10 mouse cellular contexts compared by ENCODE assay signal in the genomic region with DNA sequence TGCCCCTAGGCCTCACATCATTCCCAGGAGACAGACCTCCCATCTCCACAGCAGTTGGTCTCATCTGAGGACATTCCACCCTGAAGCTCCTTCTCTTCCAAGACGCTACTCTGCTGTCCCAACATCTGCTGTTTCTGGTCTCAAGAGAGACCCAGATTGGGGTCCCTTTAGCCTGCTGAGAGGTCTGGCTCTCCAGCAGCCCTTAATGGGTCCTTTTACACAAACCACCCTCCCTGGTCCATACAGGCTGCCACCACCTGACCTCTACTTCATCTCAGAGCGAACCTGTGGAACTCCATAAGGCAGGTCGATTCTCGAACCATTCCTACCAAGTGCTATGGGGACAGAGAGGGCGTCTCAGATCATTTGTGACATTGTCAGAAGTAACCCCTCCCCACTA. TPM values are rescaled to one million over a fixed set of nuclear protein-coding genes. Genes with fewer than 3 reads are reported as not detected.
DNase-seq lines count a peak whose midpoint lies in the region; ATAC-seq lines count a peak whose summit lies in the region.
"Had no signal": no experiment of that assay in that cellular context is flagged by ENCODE, and none has a peak within 500 bp of the region (broad histone marks: within the 10 kb centered on the region; RNA-seq: fewer than 3 reads in every experiment).

No protein-coding gene starts in this region.

- H3K27ac ChIP-seq in heart, embryonic 16.5 days (ENCODE audit: low read length): no peak overlapping the region
- 0 out of 2 replicates have a peak overlapping the region, but pooled peaks have one; percentile 41 for H3K27ac ChIP-seq in embryonic facial prominence, embryonic 11.5 days (replicated peaks; ENCODE audit: low read depth, low read length)
- H3K27ac ChIP-seq in hindbrain, embryonic 14.5 days: peak overlapping the region; percentile 99
- peak overlapping the region; percentile 99 for H3K27ac ChIP-seq in midbrain, embryonic 15.5 days

- no peak for DNase-seq in heart, postnatal 25 days (ENCODE audit: low spot score)
- no peak for DNase-seq in embryonic facial prominence, embryonic 11.5 days (ENCODE audit: low spot score)
- no peak for DNase-seq in hindbrain, embryonic 14.5 days (ENCODE audit: low spot score)
- no peak for DNase-seq in thymus, postnatal 0 days (ENCODE audit: low spot score)
- no peak for DNase-seq in thymus, postnatal 10 days (ENCODE audit: low spot score in 2 of 2)

- H3K4me1 ChIP-seq in heart, embryonic 16.5 days (ENCODE audit: control insufficient read depth, insufficient read depth, low read length): peaks cover 14% of the 10 kb centered on the region
- H3K4me1 ChIP-seq in embryonic facial prominence, embryonic 11.5 days (ENCODE audit: control insufficient read depth, insufficient read depth, low read length): no peaks in the 10 kb centered on the region; the same call in 1 of the 2 replicates
- H3K4me1 ChIP-seq in hindbrain, embryonic 14.5 days (replicated peaks; ENCODE audit: control insufficient read depth, insufficient read depth, low read length): peaks cover 36% of the 10 kb centered on the region
- peaks cover 52% of the 10 kb centered on the region for H3K4me1 ChIP-seq in midbrain, embryonic 15.5 days

- no peak overlapping the region for H3K9ac ChIP-seq in heart, embryonic 16.5 days (ENCODE audit: low read length)
- no peak overlapping the region for H3K9ac ChIP-seq in embryonic facial prominence, embryonic 11.5 days (replicated peaks; ENCODE audit: low read length)
- peak overlapping the region; percentile 99 for H3K9ac ChIP-seq in hindbrain, embryonic 14.5 days
- peak overlapping the region; percentile 98 for H3K9ac ChIP-seq in midbrain, embryonic 15.5 days

- WGBS in heart, embryonic 16.5 days: 27% methylated on average over 5 of the region's 5 CpGs
- 36% methylated on average over 5 of the region's 5 CpGs for WGBS in embryonic facial prominence, embryonic 11.5 days
- WGBS in hindbrain, embryonic 14.5 days: 24% methylated on average over 5 of the region's 5 CpGs
- WGBS in midbrain, embryonic 15.5 days: 30% methylated on average over 5 of the region's 5 CpGs

- H3K27me3 ChIP-seq in heart, embryonic 16.5 days (ENCODE audit: control insufficient read depth, insufficient read depth, low read length): peaks cover 54% of the 10 kb centered on the region
- peaks cover 14% of the 10 kb centered on the region for H3K27me3 ChIP-seq in embryonic facial prominence, embryonic 11.5 days (ENCODE audit: control insufficient read depth, insufficient read depth, low read length)
- H3K27me3 ChIP-seq in hindbrain, embryonic 14.5 days (ENCODE audit: control insufficient read depth, insufficient read depth, low read length): no peaks in the 10 kb centered on the region
- H3K27me3 ChIP-seq in midbrain, embryonic 15.5 days (replicated peaks): no peaks in the 10 kb centered on the region

- no peak overlapping the region; the same call in 1 of the 2 replicates for H3K4me2 ChIP-seq in heart, embryonic 16.5 days (ENCODE audit: low read depth, low read length)
- H3K4me2 ChIP-seq in embryonic facial prominence, embryonic 11.5 days (ENCODE audit: low read depth, low read length): peak overlapping the region; percentile 97; the same call in 1 of the 2 replicates
- H3K4me2 ChIP-seq in hindbrain, embryonic 14.5 days (replicated peaks): peak overlapping the region; percentile 99
- H3K4me2 ChIP-seq in midbrain, embryonic 15.5 days: peak overlapping the region; percentile 97

- no peaks in the 10 kb centered on the region for H3K9me3 ChIP-seq in heart, embryonic 16.5 days (replicated peaks; ENCODE audit: control insufficient read depth, low read length)
- no peaks in the 10 kb centered on the region for H3K9me3 ChIP-seq in embryonic facial prominence, embryonic 11.5 days (replicated peaks; ENCODE audit: control insufficient read depth, low read length)
- H3K9me3 ChIP-seq in hindbrain, embryonic 14.5 days (ENCODE audit: control insufficient read depth, low read length): no peaks in the 10 kb centered on the region
- no peaks in the 10 kb centered on the region for H3K9me3 ChIP-seq in midbrain, embryonic 15.5 days

- no peak for ATAC-seq in heart, embryonic 16.5 days (replicated peaks; ENCODE audit: extremely low read depth, insufficient read depth, low FRiP score)
- ATAC-seq in embryonic facial prominence, embryonic 11.5 days (replicated peaks; ENCODE audit: insufficient number of reproducible peaks, low FRiP score, low TSS enrichment, low read depth): no peak
- ATAC-seq in hindbrain, embryonic 14.5 days (ENCODE audit: low FRiP score): no peak
- no peak for ATAC-seq in midbrain, embryonic 15.5 days (replicated peaks)
- no peak for ATAC-seq in erythroid progenitor cell, adult 5-6 weeks (replicated peaks; ENCODE audit: low FRiP score, poor library complexity, severe bottlenecking)

- no peaks in the 10 kb centered on the region for H3K36me3 ChIP-seq in heart, embryonic 16.5 days (ENCODE audit: control insufficient read depth, insufficient read depth)
- H3K36me3 ChIP-seq in embryonic facial prominence, embryonic 11.5 days (replicated peaks; ENCODE audit: control insufficient read depth, insufficient read depth, low read depth, low read length): no peaks in the 10 kb centered on the region
- H3K36me3 ChIP-seq in hindbrain, embryonic 14.5 days (replicated peaks; ENCODE audit: control insufficient read depth, insufficient read depth): no peaks in the 10 kb centered on the region
- H3K36me3 ChIP-seq in midbrain, embryonic 15.5 days (replicated peaks): no peaks in the 10 kb centered on the region

- intact Hi-C loops in heart, postnatal 25 days (cut with DNase I): loop anchor here (10.0 kb wide), 1 partner anchor 333 kb away; no protein-coding TSS in a partner anchor

- peak overlapping the region; percentile 70; the same call in 1 of the 2 replicates for H3K4me3 ChIP-seq in heart, embryonic 16.5 days (ENCODE audit: low read length)
- no peak overlapping the region for H3K4me3 ChIP-seq in embryonic facial prominence, embryonic 11.5 days (ENCODE audit: low read depth, low read length)
- peak overlapping the region; percentile 97 for H3K4me3 ChIP-seq in hindbrain, embryonic 14.5 days (replicated peaks; ENCODE audit: low read length)
- peak overlapping the region; percentile 79 for H3K4me3 ChIP-seq in midbrain, embryonic 15.5 days

RNA-seq across cellular contexts. Expression of gene Fbxl16, which starts 0.9 kb away (rescaled TPM):
- polyA plus RNA-seq in heart, embryonic 16.5 days (2015; fragmentation: Nextera tagmentation; extraction: Ambion mirVana): 0.75 and 0.81 TPM in 2 replicates
- 1 to 10 TPM; 1.2 to 1.3 TPM for total RNA-seq in heart, postnatal 25 days (2021)
- polyA plus RNA-seq in embryonic facial prominence, embryonic 11.5 days (2014; fragmentation: Nextera tagmentation; extraction: Ambion mirVana): 3.9 and 4.2 TPM in 2 replicates
- 31.7 and 35.0 TPM in 2 replicates for polyA plus RNA-seq in hindbrain, embryonic 14.5 days (2014; fragmentation: Nextera tagmentation; extraction: Ambion mirVana)
- 50.8 and 50.9 TPM in 2 replicates for polyA plus RNA-seq in midbrain, embryonic 15.5 days (2015; fragmentation: Nextera tagmentation; extraction: Ambion mirVana)
- 0.12 TPM in 1 of 2 replicates, not detected in the other for polyA plus RNA-seq in thymus, postnatal 0 days (2015; fragmentation: Nextera tagmentation; extraction: Ambion mirVana)
- total RNA-seq in erythroid progenitor cell, adult 5-6 weeks (2015; ENCODE audit: low replicate concordance): not detected in 2 replicates
- total RNA-seq in erythroid progenitor cell, adult 5-6 weeks (2017; ENCODE audit: low replicate concordance): not detected in 2 replicates

RNA-seq across cellular contexts. Expression of gene Metrn, which starts 11.1 kb away (rescaled TPM):
- polyA plus RNA-seq in heart, embryonic 16.5 days (2015; fragmentation: Nextera tagmentation; extraction: Ambion mirVana): 25.6 and 26.9 TPM in 2 replicates
- total RNA-seq in heart, postnatal 25 days (2021): 10 to 100 TPM; 74.4 to 75.1 TPM
- polyA plus RNA-seq in embryonic facial prominence, embryonic 11.5 days (2014; fragmentation: Nextera tagmentation; extraction: Ambion mirVana): 13.4 and 15.6 TPM in 2 replicates
- polyA plus RNA-seq in hindbrain, embryonic 14.5 days (2014; fragmentation: Nextera tagmentation; extraction: Ambion mirVana): 11.8 and 15.1 TPM in 2 replicates
- polyA plus RNA-seq in midbrain, embryonic 15.5 days (2015; fragmentation: Nextera tagmentation; extraction: Ambion mirVana): 32.6 and 36.3 TPM in 2 replicates
- polyA plus RNA-seq in thymus, postnatal 0 days (2015; fragmentation: Nextera tagmentation; extraction: Ambion mirVana): 68.5 and 71.6 TPM in 2 replicates
- not detected in 2 replicates for total RNA-seq in erythroid progenitor cell, adult 5-6 weeks (2015; ENCODE audit: low replicate concordance)
- total RNA-seq in erythroid progenitor cell, adult 5-6 weeks (2017; ENCODE audit: low replicate concordance): 5.4 and 5.9 TPM in 2 replicates

RNA-seq across cellular contexts. Expression of gene AC134908.4, which starts 12.6 kb away (rescaled TPM):
- polyA plus RNA-seq in heart, embryonic 16.5 days (2015; fragmentation: Nextera tagmentation; extraction: Ambion mirVana): 0.26 and 0.54 TPM in 2 replicates
- under 1 TPM in 1 of 2 experiments, not detected in 1; 0.53 TPM for total RNA-seq in heart, postnatal 25 days (2021)
- not detected in 2 replicates for polyA plus RNA-seq in embryonic facial prominence, embryonic 11.5 days (2014; fragmentation: Nextera tagmentation; extraction: Ambion mirVana)
- polyA plus RNA-seq in hindbrain, embryonic 14.5 days (2014; fragmentation: Nextera tagmentation; extraction: Ambion mirVana): not detected in 2 replicates
- 1.3 TPM in 1 of 2 replicates, not detected in the other for polyA plus RNA-seq in midbrain, embryonic 15.5 days (2015; fragmentation: Nextera tagmentation; extraction: Ambion mirVana)
- polyA plus RNA-seq in thymus, postnatal 0 days (2015; fragmentation: Nextera tagmentation; extraction: Ambion mirVana): not detected in 2 replicates
- total RNA-seq in erythroid progenitor cell, adult 5-6 weeks (2015; ENCODE audit: low replicate concordance): not detected in 2 replicates
- not detected in 2 replicates for total RNA-seq in erythroid progenitor cell, adult 5-6 weeks (2017; ENCODE audit: low replicate concordance)
- total RNA-seq: adrenal gland, postnatal 14 days had no signal
- polyA plus RNA-seq: lung, embryonic 16.5 days had no signal

RNA-seq across cellular contexts. Expression of gene Fam173a, which starts 15.3 kb away (rescaled TPM):
- polyA plus RNA-seq in heart, embryonic 16.5 days (2015; fragmentation: Nextera tagmentation; extraction: Ambion mirVana): 65.1 and 68.9 TPM in 2 replicates
- total RNA-seq in heart, postnatal 25 days (2021): 10 to 100 TPM; 35.4 to 36.0 TPM
- polyA plus RNA-seq in embryonic facial prominence, embryonic 11.5 days (2014; fragmentation: Nextera tagmentation; extraction: Ambion mirVana): 58.4 and 62.9 TPM in 2 replicates
- polyA plus RNA-seq in hindbrain, embryonic 14.5 days (2014; fragmentation: Nextera tagmentation; extraction: Ambion mirVana): 77.6 and 91.6 TPM in 2 replicates
- polyA plus RNA-seq in midbrain, embryonic 15.5 days (2015; fragmentation: Nextera tagmentation; extraction: Ambion mirVana): 92.6 and 93.7 TPM in 2 replicates
- polyA plus RNA-seq in thymus, postnatal 0 days (2015; fragmentation: Nextera tagmentation; extraction: Ambion mirVana): 126 and 131 TPM in 2 replicates
- 38.1 and 51.5 TPM in 2 replicates for total RNA-seq in erythroid progenitor cell, adult 5-6 weeks (2015; ENCODE audit: low replicate concordance)
- 5.4 and 16.7 TPM in 2 replicates for total RNA-seq in erythroid progenitor cell, adult 5-6 weeks (2017; ENCODE audit: low replicate concordance)

RNA-seq across cellular contexts. Expression of gene Wdr24, which starts 15.4 kb away (rescaled TPM):
- 18.7 and 19.8 TPM in 2 replicates for polyA plus RNA-seq in heart, embryonic 16.5 days (2015; fragmentation: Nextera tagmentation; extraction: Ambion mirVana)
- 10 to 100 TPM; 10.2 to 10.6 TPM for total RNA-seq in heart, postnatal 25 days (2021)
- polyA plus RNA-seq in embryonic facial prominence, embryonic 11.5 days (2014; fragmentation: Nextera tagmentation; extraction: Ambion mirVana): 24.5 and 26.9 TPM in 2 replicates
- 29.9 and 32.1 TPM in 2 replicates for polyA plus RNA-seq in hindbrain, embryonic 14.5 days (2014; fragmentation: Nextera tagmentation; extraction: Ambion mirVana)
- 35.2 and 36.7 TPM in 2 replicates for polyA plus RNA-seq in midbrain, embryonic 15.5 days (2015; fragmentation: Nextera tagmentation; extraction: Ambion mirVana)
- polyA plus RNA-seq in thymus, postnatal 0 days (2015; fragmentation: Nextera tagmentation; extraction: Ambion mirVana): 25.8 and 27.3 TPM in 2 replicates
- total RNA-seq in erythroid progenitor cell, adult 5-6 weeks (2015; ENCODE audit: low replicate concordance): 4.2 and 6.5 TPM in 2 replicates
- total RNA-seq in erythroid progenitor cell, adult 5-6 weeks (2017; ENCODE audit: low replicate concordance): 7.0 and 14.5 TPM in 2 replicates

Comparison
In these comparisons a context has a peak if more than half of its experiments do, and no peak if none do; other contexts are left out.
1. H3K9ac ChIP-seq: peak in hindbrain, embryonic 14.5 days (single experiment) and midbrain, embryonic 15.5 days (single experiment); none in heart, embryonic 16.5 days (single experiment) and embryonic facial prominence, embryonic 11.5 days (single experiment).